Mouse (Mus musculus) ES-Bruce4 (cell line): ENCODE data around the gene Ank2.

Source experiments
- CTCF ChIP-seq: IDR thresholded peaks from one replicate; pipeline ENCODE4 v1.8.1; 2011; ENCODE audit warnings: low read depth, low read length
- EP300 ChIP-seq: IDR thresholded peaks from 2 replicates; pipeline ENCODE4 v1.6.1; 2011; ENCODE audit warnings: low read depth, low read length; ENCODE audit not compliant: insufficient read depth
- POLR2A ChIP-seq: IDR thresholded peaks from one replicate; pipeline ENCODE4 v1.8.1; 2011; ENCODE audit warnings: low read length; ENCODE audit not compliant: insufficient read depth

DNA sequence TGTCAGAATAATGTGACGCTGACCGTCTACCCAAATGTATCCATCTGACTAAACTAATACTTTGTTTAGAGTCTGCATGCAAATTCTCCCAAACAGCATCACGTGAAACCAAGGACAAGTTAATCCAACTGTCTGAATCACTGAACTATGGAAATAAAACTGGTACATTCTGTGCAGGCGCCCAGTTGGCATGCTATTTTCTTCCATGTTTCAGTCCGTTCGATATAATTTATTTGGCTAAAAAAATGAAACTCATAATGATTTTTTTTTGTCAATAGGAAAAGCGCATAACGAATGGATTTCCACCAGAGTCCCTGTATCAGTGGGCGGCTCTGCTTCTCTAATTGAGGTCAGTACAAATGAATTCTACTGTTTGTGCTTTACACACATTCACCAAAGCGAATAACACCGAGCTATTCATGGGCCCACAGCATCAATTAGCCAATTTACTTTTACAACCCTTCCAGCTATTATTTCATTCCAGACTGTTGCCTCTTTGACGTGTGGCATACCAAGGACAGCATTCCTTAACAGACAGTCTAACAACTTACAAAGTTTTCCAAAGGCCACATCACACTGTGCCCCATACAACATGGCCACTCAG, 368.9 kb downstream of the Ank2 start:
- TF ChIP-seq POLR2A (no peak), CTCF (no peak), EP300 (no peak)
